Mouse (Mus musculus): ENCODE results near the gene Tial1. TPM values are rescaled to one million over a fixed set of nuclear protein-coding genes. Genes with fewer than 3 reads are reported as not detected.

The Tial1 gene
- total and polyA plus RNA-seq, 2 experiments: 18.7 to 32.1 TPM

- 89% methylated on average over 2 of the region's 2 CpGs for WGBS
- no peak for DNase-seq (ENCODE audit: extremely low read depth, low read depth, low spot score)
- Histone ChIP-seq H3K4me1 (ENCODE audit: control insufficient read depth, insufficient read depth, low read length) (no peaks in the 10 kb centered on the region), H3K27ac (replicated peaks; ENCODE audit: insufficient read depth, low read depth, low read length) (no peak overlapping the region), H3K79me2 (ENCODE audit: control insufficient read depth, insufficient read depth, low read length) (no peaks in the 10 kb centered on the region), H3K27me3 (ENCODE audit: control insufficient read depth, insufficient read depth, low read length) (no peaks in the 10 kb centered on the region), H3K36me3 (ENCODE audit: control insufficient read depth, insufficient read depth, low read length) (peaks cover 43% of the 10 kb centered on the region), H3K4me3 (ENCODE audit: insufficient read depth, low read depth, low read length) (no peak overlapping the region), H3K9ac (ENCODE audit: low read depth, low read length) (no peak overlapping the region)
- TF ChIP-seq CTCF (IDR thresholded peaks at IDR 0.05; ENCODE audit: low read depth, low read length) (no peak), POLR2A (IDR thresholded peaks at IDR 0.05; ENCODE audit: extremely low read depth, insufficient read depth, low read length) (no peak)
Observed at GRCm38 (mm10) chr7:128440584-128440983, 20.9 kb downstream of the Tial1 start.

- H3K9ac ChIP-seq (ENCODE audit: low read depth, low read length): no peak overlapping the region
- H3K36me3 ChIP-seq (ENCODE audit: control insufficient read depth, insufficient read depth, low read length): peaks cover 31% of the 10 kb centered on the region
- H3K4me1 ChIP-seq (ENCODE audit: control insufficient read depth, insufficient read depth, low read length): no peaks in the 10 kb centered on the region
- TF ChIP-seq POLR2A (IDR thresholded peaks at IDR 0.05; ENCODE audit: extremely low read depth, insufficient read depth, low read length) (no peak), CTCF (IDR thresholded peaks at IDR 0.05; ENCODE audit: low read depth, low read length) (no peak)
- WGBS: 96% methylated on average over 6 of the region's 6 CpGs
- no peak overlapping the region for H3K4me3 ChIP-seq (ENCODE audit: insufficient read depth, low read depth, low read length)
- DNase-seq (ENCODE audit: extremely low read depth, low read depth, low spot score): no peak
- H3K79me2 ChIP-seq (ENCODE audit: control insufficient read depth, insufficient read depth, low read length): no peaks in the 10 kb centered on the region
- no peaks in the 10 kb centered on the region for H3K27me3 ChIP-seq (ENCODE audit: control insufficient read depth, insufficient read depth, low read length)
- no peak overlapping the region for H3K27ac ChIP-seq (replicated peaks; ENCODE audit: insufficient read depth, low read depth, low read length)
Observed at GRCm38 (mm10) chr7:128439251-128439650, 22.3 kb downstream of the Tial1 start.

- Histone ChIP-seq H3K79me2 (ENCODE audit: control insufficient read depth, insufficient read depth, low read length) (no peaks in the 10 kb centered on the region), H3K9ac (ENCODE audit: low read depth, low read length) (no peak overlapping the region), H3K27me3 (ENCODE audit: control insufficient read depth, insufficient read depth, low read length) (no peaks in the 10 kb centered on the region), H3K27ac (replicated peaks; ENCODE audit: insufficient read depth, low read depth, low read length) (no peak overlapping the region), H3K36me3 (ENCODE audit: control insufficient read depth, insufficient read depth, low read length) (peaks cover 23% of the 10 kb centered on the region), H3K4me1 (ENCODE audit: control insufficient read depth, insufficient read depth, low read length) (no peaks in the 10 kb centered on the region), H3K4me3 (ENCODE audit: insufficient read depth, low read depth, low read length) (no peak overlapping the region)
- no peak for DNase-seq (ENCODE audit: extremely low read depth, low read depth, low spot score)
- no peak for TF ChIP-seq POLR2A (IDR thresholded peaks at IDR 0.05; ENCODE audit: extremely low read depth, insufficient read depth, low read length)
- no peak for TF ChIP-seq CTCF (IDR thresholded peaks at IDR 0.05; ENCODE audit: low read depth, low read length)
Observed at GRCm38 (mm10) chr7:128438131-128438530, 23.4 kb downstream of the Tial1 start.

GRCm38 (mm10) chr7:128433213-128433612, 28.3 kb downstream of the Tial1 start:
- no peak for DNase-seq (ENCODE audit: extremely low read depth, low read depth, low spot score)
- no peak overlapping the region for H3K9ac ChIP-seq (ENCODE audit: low read depth, low read length)
- H3K79me2 ChIP-seq (ENCODE audit: control insufficient read depth, insufficient read depth, low read length): no peaks in the 10 kb centered on the region
- WGBS: 63% methylated on average over 1 of the region's 1 CpGs
- no peaks in the 10 kb centered on the region for H3K36me3 ChIP-seq (ENCODE audit: control insufficient read depth, insufficient read depth, low read length)
- no peaks in the 10 kb centered on the region for H3K4me1 ChIP-seq (ENCODE audit: control insufficient read depth, insufficient read depth, low read length)
- no peak overlapping the region for H3K4me3 ChIP-seq (ENCODE audit: insufficient read depth, low read depth, low read length)
- TF ChIP-seq POLR2A (IDR thresholded peaks at IDR 0.05; ENCODE audit: extremely low read depth, insufficient read depth, low read length) (no peak), CTCF (IDR thresholded peaks at IDR 0.05; ENCODE audit: low read depth, low read length) (peak; percentile 49)
- no peaks in the 10 kb centered on the region for H3K27me3 ChIP-seq (ENCODE audit: control insufficient read depth, insufficient read depth, low read length)
- H3K27ac ChIP-seq (replicated peaks; ENCODE audit: insufficient read depth, low read depth, low read length): no peak overlapping the region

- 73% methylated on average over 10 of the region's 10 CpGs for WGBS
- Histone ChIP-seq H3K9ac (ENCODE audit: low read depth, low read length) (no peak overlapping the region), H3K27ac (replicated peaks; ENCODE audit: insufficient read depth, low read depth, low read length) (no peak overlapping the region), H3K4me1 (ENCODE audit: control insufficient read depth, insufficient read depth, low read length) (no peaks in the 10 kb centered on the region), H3K79me2 (ENCODE audit: control insufficient read depth, insufficient read depth, low read length) (no peaks in the 10 kb centered on the region), H3K36me3 (ENCODE audit: control insufficient read depth, insufficient read depth, low read length) (no peaks in the 10 kb centered on the region), H3K4me3 (ENCODE audit: insufficient read depth, low read depth, low read length) (no peak overlapping the region), H3K27me3 (ENCODE audit: control insufficient read depth, insufficient read depth, low read length) (no peaks in the 10 kb centered on the region)
- TF ChIP-seq POLR2A (IDR thresholded peaks at IDR 0.05; ENCODE audit: extremely low read depth, insufficient read depth, low read length): no peak
- no peak for TF ChIP-seq CTCF (IDR thresholded peaks at IDR 0.05; ENCODE audit: low read depth, low read length)
- DNase-seq (ENCODE audit: extremely low read depth, low read depth, low spot score): no peak
Observed at GRCm38 (mm10) chr7:128432574-128432973, 28.9 kb downstream of the Tial1 start.

- no peak for DNase-seq (ENCODE audit: extremely low read depth, low read depth, low spot score)
- 57% methylated on average over 3 of the region's 3 CpGs for WGBS
- H3K4me3 ChIP-seq (ENCODE audit: insufficient read depth, low read depth, low read length): no peak overlapping the region
- no peaks in the 10 kb centered on the region for H3K4me1 ChIP-seq (ENCODE audit: control insufficient read depth, insufficient read depth, low read length)
- H3K9ac ChIP-seq (ENCODE audit: low read depth, low read length): no peak overlapping the region
- TF ChIP-seq CTCF (IDR thresholded peaks at IDR 0.05; ENCODE audit: low read depth, low read length) (no peak), POLR2A (IDR thresholded peaks at IDR 0.05; ENCODE audit: extremely low read depth, insufficient read depth, low read length) (no peak)
- peaks cover 8% of the 10 kb centered on the region for H3K27me3 ChIP-seq (ENCODE audit: control insufficient read depth, insufficient read depth, low read length)
- no peaks in the 10 kb centered on the region for H3K79me2 ChIP-seq (ENCODE audit: control insufficient read depth, insufficient read depth, low read length)
- no peaks in the 10 kb centered on the region for H3K36me3 ChIP-seq (ENCODE audit: control insufficient read depth, insufficient read depth, low read length)
- no peak overlapping the region for H3K27ac ChIP-seq (replicated peaks; ENCODE audit: insufficient read depth, low read depth, low read length)
Observed at GRCm38 (mm10) chr7:128422491-128422890, 39.0 kb downstream of the Tial1 start.

Data from liver, adult 2 months (tissue).